Mouse (Mus musculus) kidney, adult 8-10 months (tissue): ENCODE results near the gene Yipf2.
"Not testable (repeated sequence)": the region's sequence is repeated elsewhere in the genome, so short reads cannot be mapped to it uniquely, and the experiment has no call there.

Source experiments
- DNase-seq, 2 experiments: peaks; one replicate each; pipeline ENCODE4 v3.0.0; 2022

The Yipf2 gene

DNA sequence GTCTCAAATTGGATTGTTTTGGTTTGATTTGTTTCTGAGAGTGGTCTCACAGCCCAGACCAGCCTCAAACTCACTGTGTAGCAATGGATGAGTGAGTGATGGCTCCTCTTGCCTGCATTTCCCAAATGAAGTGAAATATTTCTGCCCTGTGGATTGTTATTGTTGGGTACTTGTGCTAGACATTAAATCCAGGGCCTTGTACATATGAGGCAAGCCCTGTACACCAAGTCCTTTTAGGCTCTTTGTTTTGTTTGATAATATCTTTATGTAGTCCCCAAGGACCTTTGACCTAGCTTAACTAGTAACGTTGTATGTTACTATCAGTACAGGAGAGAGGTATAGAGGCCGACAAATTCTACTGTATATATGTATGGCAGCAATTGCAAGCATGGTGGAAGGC lies 2.2 kb upstream of the Yipf2 start:
- DNase-seq, result no peak

DNA sequence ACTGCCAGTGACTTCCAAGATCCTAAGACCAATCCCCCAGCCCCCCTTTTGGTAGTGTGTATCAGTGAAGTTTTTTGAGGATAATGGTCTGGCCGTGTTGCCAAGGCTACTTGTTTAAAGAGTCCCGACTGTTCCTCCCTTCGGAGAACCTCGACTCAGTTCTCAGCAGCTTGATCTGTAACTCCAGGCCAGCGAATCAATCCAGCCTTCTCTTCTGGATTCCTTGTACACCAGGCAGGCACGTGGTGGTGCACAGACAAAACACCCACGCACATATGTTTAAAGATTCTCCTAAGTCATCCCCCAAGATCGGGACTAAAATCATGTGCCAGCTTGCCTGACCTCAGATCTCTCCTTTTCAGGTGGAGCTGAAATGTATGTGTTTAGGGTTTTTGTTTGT lies 1.7 kb upstream of the Yipf2 start:
- not testable (repeated sequence) for DNase-seq

- DNase-seq, result peak; percentile 34 to 44
Measured at GRCm38 (mm10) chr9:21593122-21593721, 594 bp upstream of the Yipf2 start.

- no peak for DNase-seq
Measured at GRCm38 (mm10) chr9:21591831-21592702, 561 bp downstream of the Yipf2 start.

DNA sequence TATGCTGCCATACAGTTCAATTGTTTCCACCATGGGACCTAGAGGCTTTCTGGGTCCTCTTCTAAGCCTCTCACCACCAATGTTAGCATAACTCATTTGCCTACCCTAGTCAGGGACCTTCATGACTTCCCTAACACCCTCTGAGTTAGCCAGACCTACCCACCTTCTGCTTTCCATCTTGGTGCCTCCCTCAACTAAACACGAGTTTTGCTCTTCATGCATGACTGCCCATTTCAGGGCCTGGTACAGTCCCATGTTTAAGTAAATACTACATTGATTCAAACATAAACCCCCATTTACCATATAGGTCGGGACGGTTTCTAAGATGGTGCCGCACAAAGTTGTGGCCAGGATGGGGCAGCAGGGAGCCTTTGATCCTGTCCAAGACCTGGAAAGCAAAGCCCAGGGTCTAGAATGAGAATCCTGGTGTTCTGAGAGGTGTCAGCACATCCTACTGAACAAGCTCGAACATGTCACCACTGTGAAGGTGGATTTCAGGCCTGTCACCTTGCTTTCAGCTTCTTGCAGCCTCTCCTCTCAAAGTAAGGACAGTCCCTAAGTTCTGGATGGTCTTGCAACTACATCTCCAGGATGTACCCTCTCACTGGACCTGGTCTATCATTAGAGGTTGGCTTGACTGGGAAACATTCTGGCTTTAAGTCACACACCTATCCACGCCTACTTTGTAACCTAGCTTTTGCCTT lies 1.3 kb downstream of the Yipf2 start:
- no peak for DNase-seq

- no peak for DNase-seq
Measured at GRCm38 (mm10) chr9:21589538-21589937, 3.1 kb downstream of the Yipf2 start.

GRCm38 (mm10) chr9:21588350-21588749 lies 4.3 kb downstream of the Yipf2 start:
- DNase-seq, result no peak

- DNase-seq, result no peak
Measured at GRCm38 (mm10) chr9:21587678-21588349, 4.8 kb downstream of the Yipf2 start.

DNA sequence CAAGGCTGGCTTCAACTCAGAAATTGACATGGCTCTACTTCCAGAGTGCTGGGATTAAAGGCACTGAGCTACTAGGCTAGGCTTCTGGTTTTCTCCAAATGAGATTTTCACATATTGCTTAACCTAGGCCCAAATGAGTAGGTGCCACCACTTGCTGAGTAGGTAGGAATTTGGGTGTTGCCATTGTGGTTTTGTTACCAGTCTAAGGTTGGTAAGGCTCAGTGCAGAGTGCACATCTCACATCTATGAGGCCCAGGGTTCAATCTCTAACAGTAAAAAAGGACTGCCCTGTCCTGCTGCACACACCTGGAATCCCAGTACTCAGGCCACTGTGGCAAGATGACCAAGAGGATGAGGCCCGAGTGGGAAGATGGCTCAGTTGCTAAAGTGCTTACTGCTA lies 7.2 kb downstream of the Yipf2 start:
- no peak for DNase-seq

GRCm38 (mm10) chr9:21578226-21578625 lies 14.4 kb downstream of the Yipf2 start:
- DNase-seq, result no peak

DNA sequence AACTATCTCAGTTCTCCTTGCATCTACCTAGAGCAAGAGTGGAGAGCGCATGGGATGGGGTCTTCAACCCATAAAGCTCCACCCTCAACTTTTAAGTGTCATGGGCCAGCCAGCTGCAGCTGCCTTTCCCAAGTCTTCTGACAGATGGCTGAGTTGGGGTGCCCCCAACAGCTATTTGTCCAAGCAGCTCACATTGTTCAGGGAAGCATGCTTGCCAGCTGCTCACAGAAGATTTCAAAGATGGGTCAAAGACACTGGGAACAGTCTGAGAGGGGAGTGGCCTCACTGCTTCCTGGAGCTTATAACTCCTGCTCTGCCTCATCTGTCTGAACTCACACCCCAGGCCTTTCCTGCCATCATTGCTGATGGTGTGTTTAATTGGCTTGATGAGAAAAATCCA lies 16.3 kb downstream of the Yipf2 start:
- no peak for DNase-seq

GRCm38 (mm10) chr9:21575253-21575652 lies 17.4 kb downstream of the Yipf2 start:
- DNase-seq, result no peak

DNA sequence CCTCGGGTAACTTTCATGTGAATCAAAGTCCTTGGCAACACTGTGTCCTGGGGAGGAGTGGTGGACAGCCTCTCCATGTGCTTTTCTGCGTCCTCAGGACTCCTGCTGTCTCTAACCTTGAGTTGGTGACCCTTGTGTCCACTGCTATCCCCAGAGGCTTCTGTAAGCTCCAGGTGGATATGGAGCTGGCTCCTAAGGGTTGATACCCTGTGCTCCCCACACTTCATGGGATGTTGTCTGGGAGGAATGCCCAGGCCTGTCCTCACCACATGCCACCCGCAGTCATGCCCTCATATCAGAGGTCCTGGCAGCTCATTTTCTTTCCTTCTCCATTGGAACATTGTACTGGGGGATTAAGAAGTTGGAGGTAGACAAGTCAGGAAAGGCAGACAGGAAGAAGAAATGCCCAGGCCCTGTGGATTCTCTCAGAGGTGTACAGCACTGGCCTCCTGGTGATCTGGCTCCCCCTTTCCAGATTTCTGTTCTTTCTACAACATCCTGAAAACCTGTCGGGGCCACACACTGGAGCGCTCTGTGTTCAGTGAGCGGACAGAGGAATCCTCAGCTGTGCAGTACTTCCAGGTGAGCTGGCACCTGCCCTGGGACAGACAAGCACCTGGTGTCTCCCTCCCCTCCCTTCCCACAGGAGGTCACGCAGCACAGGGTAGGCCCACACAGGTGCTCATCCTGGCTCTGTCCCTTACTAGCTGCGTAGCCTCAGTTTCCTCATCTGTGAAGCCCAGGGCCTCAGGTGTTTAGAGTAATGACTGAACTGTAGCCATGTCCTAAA lies 18.4 kb downstream of the Yipf2 start:
- no peak for DNase-seq

DNA sequence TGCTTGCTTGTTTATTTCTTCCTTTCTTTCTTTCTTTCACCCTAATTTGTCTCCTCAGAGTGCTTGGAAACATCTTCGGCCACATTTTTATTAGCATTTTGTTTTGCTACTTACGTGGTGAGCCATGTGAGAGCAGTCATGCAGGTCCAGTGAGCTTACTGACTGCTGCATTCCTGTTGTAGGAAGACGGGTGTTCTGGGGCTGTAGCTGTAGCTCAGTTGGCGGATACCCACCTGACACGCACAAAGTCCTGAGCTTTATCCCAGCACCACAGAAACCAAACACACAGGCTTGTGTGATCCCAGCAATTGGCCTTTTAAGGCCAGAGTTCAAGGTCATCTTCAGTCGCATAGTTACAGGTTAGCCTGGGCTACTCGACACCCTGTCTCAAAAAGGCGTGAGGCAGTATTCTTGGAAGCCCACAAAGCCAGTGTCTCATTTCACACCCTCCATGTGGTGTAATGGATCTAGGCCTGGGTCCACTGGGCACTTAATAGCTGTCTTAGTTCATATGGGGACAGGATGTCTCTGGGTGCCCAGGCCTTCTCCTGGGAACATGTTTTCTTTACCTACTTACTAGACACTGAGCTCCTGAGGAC lies 23.9 kb downstream of the Yipf2 start:
- DNase-seq, result no peak

GRCm38 (mm10) chr9:21567051-21567450 lies 25.6 kb downstream of the Yipf2 start:
- DNase-seq, result no peak

DNA sequence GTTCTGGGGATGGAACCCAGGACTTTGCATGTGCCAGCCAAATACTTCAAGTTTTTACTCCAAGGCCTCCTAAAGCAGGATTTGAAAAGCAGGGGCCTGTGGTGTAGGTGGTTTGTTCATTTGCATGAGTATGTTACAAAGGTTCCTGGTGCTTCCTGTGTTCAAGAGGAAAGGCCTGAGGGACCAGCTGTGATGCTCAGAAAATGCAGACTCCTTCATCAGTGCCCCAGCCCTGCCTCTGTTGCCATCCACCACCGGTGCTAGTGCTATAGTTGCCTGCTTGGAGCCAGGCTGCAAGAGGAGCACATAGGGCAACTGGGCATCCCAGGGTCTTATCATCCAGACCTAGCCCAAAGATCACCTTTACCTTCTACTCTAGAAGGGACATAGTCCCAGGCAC lies 26.1 kb downstream of the Yipf2 start:
- DNase-seq, result no peak

DNA sequence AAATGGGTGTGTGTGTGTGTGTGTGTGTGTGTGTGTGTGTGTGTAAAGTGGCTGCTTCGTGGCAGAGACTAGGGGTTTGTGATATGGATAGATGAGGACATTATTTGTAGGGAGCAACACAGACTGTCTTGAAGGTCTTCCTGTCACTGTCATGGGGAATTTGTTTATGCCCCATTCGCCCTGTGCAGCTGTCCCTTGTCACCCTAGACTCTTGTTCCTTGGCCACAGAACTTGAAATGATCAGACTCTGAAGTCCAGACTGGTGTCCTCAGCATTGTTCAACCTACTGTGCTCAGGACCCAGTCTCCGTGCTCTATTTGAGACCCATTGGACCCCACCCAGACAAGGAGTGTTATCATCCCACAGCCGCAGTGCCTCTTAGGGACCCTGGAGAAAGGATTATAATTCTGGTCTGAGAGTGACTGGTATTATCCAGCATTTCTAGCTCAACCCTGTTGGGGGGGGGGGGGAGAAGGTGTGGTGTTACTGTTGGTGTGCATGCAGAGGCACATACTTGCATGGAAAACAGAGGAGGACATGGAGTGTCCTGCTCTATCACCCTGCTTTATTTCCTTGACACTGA lies 27.5 kb downstream of the Yipf2 start:
- no peak for DNase-seq

GRCm38 (mm10) chr9:21564420-21564819 lies 28.2 kb downstream of the Yipf2 start:
- DNase-seq, result no peak

DNA sequence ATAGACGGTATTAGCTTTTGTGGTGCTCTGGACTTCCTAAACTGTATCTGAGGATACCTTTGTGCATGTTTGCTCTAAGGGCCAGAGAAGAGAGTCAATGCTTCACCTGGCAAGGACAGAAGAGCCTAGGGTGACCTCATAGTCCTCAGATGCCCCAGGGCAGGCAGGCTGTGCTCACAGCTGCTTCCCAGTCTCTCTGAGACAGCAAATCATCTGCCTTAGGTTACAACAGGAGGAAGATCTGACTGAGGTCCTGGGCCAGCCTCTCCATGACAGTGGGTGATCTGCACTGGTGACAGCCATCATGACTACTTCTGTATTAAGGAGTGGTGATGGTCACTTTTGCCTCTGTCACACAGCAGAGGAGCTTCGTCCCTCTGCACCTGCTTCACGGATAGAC lies 33.5 kb downstream of the Yipf2 start:
- no peak for DNase-seq

DNA sequence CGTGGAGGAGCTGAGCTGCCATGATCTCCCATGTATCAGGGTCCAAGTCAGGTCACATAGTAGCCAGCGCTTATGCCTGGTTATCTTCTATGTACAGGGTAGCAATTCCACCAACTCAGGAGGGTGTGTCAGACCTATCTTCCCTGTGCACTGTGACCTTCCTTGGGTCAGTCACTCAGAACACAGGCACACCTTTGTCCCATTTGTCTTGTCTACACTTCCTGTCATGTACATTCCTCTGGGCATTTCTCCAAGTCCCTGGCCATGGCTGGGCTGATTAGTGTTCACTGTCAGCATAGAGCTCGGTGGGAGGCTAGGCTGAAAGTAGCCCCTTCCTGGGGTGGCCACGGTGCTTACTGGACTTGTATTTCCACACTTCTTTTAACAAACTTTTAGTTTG lies 34.3 kb downstream of the Yipf2 start:
- DNase-seq, result peak in 1 of 2 experiments; percentile 26

DNA sequence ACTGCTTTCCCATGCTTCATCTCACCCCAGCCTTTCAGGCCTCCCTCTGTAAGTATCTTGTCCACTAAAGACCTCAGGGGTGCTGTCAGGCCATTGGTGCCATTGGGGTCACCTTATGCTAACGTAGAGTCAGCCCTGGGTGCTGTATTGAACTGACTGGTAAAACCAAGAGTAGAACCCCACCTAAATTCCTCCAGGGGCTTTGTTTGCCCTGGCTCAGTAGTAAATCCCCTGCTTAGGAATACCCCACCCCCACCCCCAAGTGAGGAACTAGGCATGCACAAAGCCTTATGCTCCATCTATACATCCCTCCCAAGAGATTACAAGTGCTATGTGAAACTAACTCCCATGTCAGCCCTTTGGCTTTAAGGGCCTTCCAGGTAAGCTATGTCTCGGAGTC lies 35.1 kb downstream of the Yipf2 start:
- DNase-seq, result no peak

DNA sequence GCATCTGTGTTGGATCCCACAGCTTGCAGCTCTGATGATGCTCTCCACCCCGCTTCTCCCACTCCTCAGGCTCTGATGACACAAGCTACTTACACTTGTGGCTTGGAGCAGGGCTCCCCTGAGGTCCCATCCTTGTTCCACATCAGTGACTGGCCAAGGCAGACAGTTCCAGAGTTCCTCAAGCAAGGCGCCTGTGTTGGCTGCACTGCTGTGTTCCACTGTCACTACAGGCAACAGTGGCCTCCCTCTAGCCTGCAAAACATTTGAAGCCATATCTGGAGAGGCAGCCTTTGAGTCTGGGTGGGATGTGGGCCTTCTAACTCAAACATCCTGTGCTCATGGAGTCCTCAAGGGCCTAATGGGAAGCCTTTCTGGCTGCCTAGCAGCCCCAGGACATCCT lies 35.6 kb downstream of the Yipf2 start:
- DNase-seq, result no peak
